Mouse (Mus musculus): ENCODE data around the gene Mip. TPM values are rescaled to one million over a fixed set of nuclear protein-coding genes. Genes with fewer than 3 reads are reported as not detected.

Gene Mip
- polyA plus RNA-seq, 1 experiment from 2014 or later, result not detected

GRCm38 (mm10) chr10:128218387-128219117 is 7.1 kb upstream of the Mip start:
- H3K9ac ChIP-seq (replicated peaks; ENCODE audit: low read depth, low read length), result no peak overlapping the region
- no peaks in the 10 kb centered on the region for H3K9me3 ChIP-seq (ENCODE audit: control insufficient read depth, low read length)
- no peak overlapping the region for H3K4me2 ChIP-seq (ENCODE audit: low read depth, low read length)
- ATAC-seq (ENCODE audit: low read depth), result no peak
- no peaks in the 10 kb centered on the region for H3K27me3 ChIP-seq (ENCODE audit: control insufficient read depth, insufficient read depth, low read length)
- H3K27ac ChIP-seq (ENCODE audit: low read depth, low read length), result no peak overlapping the region
- no peaks in the 10 kb centered on the region for H3K4me1 ChIP-seq (ENCODE audit: control insufficient read depth, insufficient read depth, low read length)
- WGBS, result 95% methylated on average over 18 of the region's 18 CpGs
- no peak overlapping the region for H3K4me3 ChIP-seq (ENCODE audit: low read depth, low read length)
- no peaks in the 10 kb centered on the region for H3K36me3 ChIP-seq (ENCODE audit: control insufficient read depth, insufficient read depth, low read length)

GRCm38 (mm10) chr10:128221533-128222286 is 3.9 kb upstream of the Mip start:
- Histone ChIP-seq H3K4me2 (ENCODE audit: low read depth, low read length) (no peak overlapping the region), H3K27me3 (ENCODE audit: control insufficient read depth, insufficient read depth, low read length) (no peaks in the 10 kb centered on the region), H3K36me3 (ENCODE audit: control insufficient read depth, insufficient read depth, low read length) (no peaks in the 10 kb centered on the region), H3K4me1 (ENCODE audit: control insufficient read depth, insufficient read depth, low read length) (no peaks in the 10 kb centered on the region), H3K27ac (ENCODE audit: low read depth, low read length) (no peak overlapping the region), H3K9ac (replicated peaks; ENCODE audit: low read depth, low read length) (no peak overlapping the region), H3K4me3 (ENCODE audit: low read depth, low read length) (no peak overlapping the region), H3K9me3 (ENCODE audit: control insufficient read depth, low read length) (no peaks in the 10 kb centered on the region)
- ATAC-seq (ENCODE audit: low read depth), result no peak
- WGBS, result 67% methylated on average over 16 of the region's 16 CpGs

GRCm38 (mm10) chr10:128225064-128225463 is 574 bp upstream of the Mip start:
- WGBS, result 65% methylated on average over 5 of the region's 5 CpGs
- Histone ChIP-seq H3K4me2 (ENCODE audit: low read depth, low read length) (no peak overlapping the region), H3K27me3 (ENCODE audit: control insufficient read depth, insufficient read depth, low read length) (no peaks in the 10 kb centered on the region), H3K4me3 (ENCODE audit: low read depth, low read length) (no peak overlapping the region), H3K36me3 (ENCODE audit: control insufficient read depth, insufficient read depth, low read length) (no peaks in the 10 kb centered on the region), H3K4me1 (ENCODE audit: control insufficient read depth, insufficient read depth, low read length) (no peaks in the 10 kb centered on the region), H3K27ac (ENCODE audit: low read depth, low read length) (no peak overlapping the region), H3K9me3 (ENCODE audit: control insufficient read depth, low read length) (no peaks in the 10 kb centered on the region), H3K9ac (replicated peaks; ENCODE audit: low read depth, low read length) (no peak overlapping the region)
- no peak for ATAC-seq (ENCODE audit: low read depth)

- Histone ChIP-seq H3K27me3 (ENCODE audit: control insufficient read depth, insufficient read depth, low read length) (no peaks in the 10 kb centered on the region), H3K4me2 (ENCODE audit: low read depth, low read length) (no peak overlapping the region), H3K9ac (replicated peaks; ENCODE audit: low read depth, low read length) (no peak overlapping the region), H3K27ac (ENCODE audit: low read depth, low read length) (no peak overlapping the region), H3K36me3 (ENCODE audit: control insufficient read depth, insufficient read depth, low read length) (no peaks in the 10 kb centered on the region), H3K9me3 (ENCODE audit: control insufficient read depth, low read length) (no peaks in the 10 kb centered on the region), H3K4me3 (ENCODE audit: low read depth, low read length) (no peak overlapping the region), H3K4me1 (ENCODE audit: control insufficient read depth, insufficient read depth, low read length) (no peaks in the 10 kb centered on the region)
- WGBS, result 85% methylated on average over 9 of the region's 9 CpGs
- ATAC-seq (ENCODE audit: low read depth), result no peak
These were observed 2.0 kb downstream of the Mip start for GRCm38 (mm10) chr10:128227592-128227991.

GRCm38 (mm10) chr10:128228009-128228408 is 2.4 kb downstream of the Mip start:
- no peak for ATAC-seq (ENCODE audit: low read depth)
- Histone ChIP-seq H3K4me1 (ENCODE audit: control insufficient read depth, insufficient read depth, low read length) (0 out of 2 replicates have a peak, but pooled peaks cover 3% of the 10 kb centered on the region), H3K9me3 (ENCODE audit: control insufficient read depth, low read length) (no peaks in the 10 kb centered on the region), H3K4me3 (ENCODE audit: low read depth, low read length) (no peak overlapping the region), H3K4me2 (ENCODE audit: low read depth, low read length) (no peak overlapping the region), H3K27me3 (ENCODE audit: control insufficient read depth, insufficient read depth, low read length) (no peaks in the 10 kb centered on the region), H3K9ac (replicated peaks; ENCODE audit: low read depth, low read length) (no peak overlapping the region), H3K36me3 (ENCODE audit: control insufficient read depth, insufficient read depth, low read length) (no peaks in the 10 kb centered on the region), H3K27ac (ENCODE audit: low read depth, low read length) (no peak overlapping the region)
- WGBS, result 95% methylated on average over 8 of the region's 8 CpGs

GRCm38 (mm10) chr10:128230582-128230981 is 4.9 kb downstream of the Mip start:
- no peak for ATAC-seq (ENCODE audit: low read depth)

GRCm38 (mm10) chr10:128231146-128231545 is 5.5 kb downstream of the Mip start:
- Histone ChIP-seq H3K9ac (replicated peaks; ENCODE audit: low read depth, low read length) (no peak overlapping the region), H3K36me3 (ENCODE audit: control insufficient read depth, insufficient read depth, low read length) (no peaks in the 10 kb centered on the region), H3K4me1 (ENCODE audit: control insufficient read depth, insufficient read depth, low read length) (0 out of 2 replicates have a peak, but pooled peaks cover 3% of the 10 kb centered on the region), H3K27me3 (ENCODE audit: control insufficient read depth, insufficient read depth, low read length) (no peaks in the 10 kb centered on the region), H3K4me3 (ENCODE audit: low read depth, low read length) (peak overlapping the region; percentile 78; the same call in 1 of the 2 replicates), H3K4me2 (ENCODE audit: low read depth, low read length) (peak overlapping the region; percentile 62; the same call in 1 of the 2 replicates), H3K27ac (ENCODE audit: low read depth, low read length) (no peak overlapping the region), H3K9me3 (ENCODE audit: control insufficient read depth, low read length) (no peaks in the 10 kb centered on the region)
- 17% methylated on average over 5 of the region's 5 CpGs for WGBS
- no peak for ATAC-seq (ENCODE audit: low read depth)

More at GRCm38 (mm10) chr10:128230582-128230981, 4.9 kb downstream of the Mip start:
- Histone ChIP-seq H3K27me3 (ENCODE audit: control insufficient read depth, insufficient read depth, low read length) (no peaks in the 10 kb centered on the region), H3K9ac (replicated peaks; ENCODE audit: low read depth, low read length) (no peak overlapping the region), H3K36me3 (ENCODE audit: control insufficient read depth, insufficient read depth, low read length) (no peaks in the 10 kb centered on the region), H3K4me3 (ENCODE audit: low read depth, low read length) (no peak overlapping the region), H3K27ac (ENCODE audit: low read depth, low read length) (no peak overlapping the region), H3K4me1 (ENCODE audit: control insufficient read depth, insufficient read depth, low read length) (0 out of 2 replicates have a peak, but pooled peaks cover 3% of the 10 kb centered on the region), H3K9me3 (ENCODE audit: control insufficient read depth, low read length) (no peaks in the 10 kb centered on the region), H3K4me2 (ENCODE audit: low read depth, low read length) (no peak overlapping the region)
- WGBS, result 79% methylated on average over 12 of the region's 12 CpGs

- WGBS, result under 1% methylated on average over 53 of the region's 58 CpGs
- Histone ChIP-seq H3K4me2 (ENCODE audit: low read depth, low read length) (peak within 1 kb of the TSS; percentile 62), H3K4me3 (ENCODE audit: low read depth, low read length) (peak within 1 kb of the TSS; percentile 78), H3K9me3 (ENCODE audit: control insufficient read depth, low read length) (no peaks in the 10 kb centered on the region), H3K4me1 (ENCODE audit: control insufficient read depth, insufficient read depth, low read length) (0 out of 2 replicates have a peak, but pooled peaks cover 3% of the 10 kb centered on the region), H3K36me3 (ENCODE audit: control insufficient read depth, insufficient read depth, low read length) (no peaks in the 10 kb centered on the region), H3K27ac (ENCODE audit: low read depth, low read length) (peak within 1 kb of the TSS; percentile 92), H3K9ac (replicated peaks; ENCODE audit: low read depth, low read length) (peak within 1 kb of the TSS; percentile 80), H3K27me3 (ENCODE audit: control insufficient read depth, insufficient read depth, low read length) (no peaks in the 10 kb centered on the region)
- ATAC-seq (ENCODE audit: low read depth), result peak; percentile 91
These were observed 6.2 kb downstream of the Mip start, which contains the start of gene Timeless for GRCm38 (mm10) chr10:128231697-128232419. Gene Timeless (plus strand): TSS chr10:128232065.
